Mouse (Mus musculus) heart, embryonic 11.5 days (tissue): Measurements from ENCODE around the gene Rcn1. TPM values are rescaled to one million over a fixed set of nuclear protein-coding genes. Genes with fewer than 3 reads are reported as not detected.

Experiments
- ATAC-seq: fragments of 200-750 bp; cut with Nextera tagmentation; replicated peaks from 2 replicates; pipeline ENCODE4 v1.8.0; 2017; ENCODE audit warnings: moderate library complexity; ENCODE audit not compliant: insufficient number of reproducible peaks, low FRiP score, low TSS enrichment
- H3K27ac ChIP-seq: fragments of 300-500 bp; sonication (generic); 2 replicates; pipeline ENCODE4 v1.5.1; 2014; ENCODE audit warnings: mild to moderate bottlenecking, low read depth, low read length
- H3K27me3 ChIP-seq: fragments of 300-500 bp; sonication (generic); 2 replicates; pipeline ENCODE4 v1.6.1; 2014; ENCODE audit warnings: mild to moderate bottlenecking, low read length, mixed read lengths; ENCODE audit not compliant: control insufficient read depth, insufficient read depth
- H3K36me3 ChIP-seq: fragments of 300-500 bp; sonication (generic); 2 replicates; pipeline ENCODE4 v1.6.1; 2014; ENCODE audit warnings: mild to moderate bottlenecking, low read length, moderate library complexity, mixed read lengths; ENCODE audit not compliant: control insufficient read depth, insufficient read depth
- H3K4me1 ChIP-seq: fragments of 300-500 bp; sonication (generic); 2 replicates; pipeline ENCODE4 v1.6.1; 2014; ENCODE audit warnings: low read length; ENCODE audit not compliant: control insufficient read depth, insufficient read depth
- H3K4me2 ChIP-seq: fragments of 300-500 bp; sonication (generic); 2 replicates; pipeline ENCODE4 v1.6.1; 2014; ENCODE audit warnings: mild to moderate bottlenecking, moderate library complexity
- H3K4me3 ChIP-seq: fragments of 300-500 bp; sonication (generic); 2 replicates; pipeline ENCODE4 v1.5.1; 2014; ENCODE audit warnings: low read depth, low read length
- H3K9ac ChIP-seq: fragments of 300-500 bp; sonication (generic); 2 replicates; pipeline ENCODE4 v1.6.1; 2014; ENCODE audit warnings: mild to moderate bottlenecking, low read depth, low read length, moderate library complexity
- H3K9me3 ChIP-seq: fragments of 300-500 bp; sonication (generic); replicated peaks from 2 replicates; pipeline ENCODE4 v1.6.1; 2016; ENCODE audit warnings: low read length; ENCODE audit not compliant: control insufficient read depth
- WGBS: fragments of 180-500 bp; shearing (Covaris S2); extraction: QIAGEN DNeasy Blood & Tissue Kit; methylation state at CpG from one replicate; pipeline ENCODE4 v1.1.7; 2014; ENCODE audit not compliant: insufficient replicate concordance; 5-methylcytosine and 5-hydroxymethylcytosine counted together
- polyA plus RNA-seq: library from polyadenylated mRNA; unstranded; fragments of >200 nt; fragmentation: Nextera tagmentation; extraction: Ambion mirVana; gene quantifications from 2 replicates; pipeline ENCODE4 v1.2.1, GENCODE M21; 2014

Rcn1 gene
- polyA plus RNA-seq, 1 experiment from 2014 or later: 90.2 TPM

DNA sequence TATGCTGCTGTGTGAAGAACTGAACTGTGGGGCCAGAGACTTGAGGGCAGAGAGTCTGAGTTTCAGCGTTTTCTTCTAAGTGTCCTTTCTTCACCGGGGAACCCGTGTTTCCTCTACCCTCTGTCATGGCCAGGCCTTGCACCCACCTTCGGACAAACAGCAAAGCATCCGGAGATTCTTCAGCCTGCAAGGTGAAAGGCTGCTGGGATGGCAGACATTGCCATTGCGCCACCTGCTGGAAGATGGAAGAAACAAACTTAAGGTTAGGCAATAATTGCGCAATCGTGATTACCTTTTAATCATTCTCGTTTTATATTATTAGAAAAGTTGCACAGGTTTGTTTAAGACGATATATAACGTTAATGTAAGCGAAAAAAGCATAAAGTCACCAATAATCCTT lies 28.9 kb upstream of the Rcn1 start:
- Histone ChIP-seq H3K4me3 (no peak overlapping the region), H3K9ac (no peak overlapping the region), H3K4me1 (peaks cover 9% of the 10 kb centered on the region; the same call in 1 of the 2 replicates), H3K36me3 (no peaks in the 10 kb centered on the region), H3K4me2 (peak overlapping the region; percentile 56), H3K27ac (no peak overlapping the region), H3K9me3 (no peaks in the 10 kb centered on the region), H3K27me3 (no peaks in the 10 kb centered on the region)
- 0 out of 2 replicates have a peak, but pooled peaks have one; percentile 41 for ATAC-seq
- WGBS: 3% methylated on average over 12 of the region's 12 CpGs

DNA sequence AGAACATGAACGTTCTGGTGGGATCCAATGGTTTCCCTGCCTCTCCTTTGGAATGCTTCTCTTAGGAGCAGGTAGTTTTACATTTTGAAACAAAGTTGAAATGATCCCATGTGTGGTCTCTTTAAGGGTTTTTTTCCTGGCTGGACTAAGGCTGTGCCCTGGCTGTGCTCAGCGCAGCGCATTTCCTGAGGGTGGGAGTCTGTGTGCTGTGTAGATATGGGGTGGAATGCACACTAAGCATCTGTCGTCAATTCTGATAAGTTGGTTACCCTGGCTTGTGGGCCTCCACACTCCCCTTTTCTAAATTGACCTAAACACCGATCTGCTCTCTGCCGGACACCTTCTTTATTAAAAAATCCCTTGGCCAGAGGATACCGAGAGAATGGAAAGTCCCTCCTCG lies 28.3 kb upstream of the Rcn1 start:
- Histone ChIP-seq H3K4me3 (no peak overlapping the region), H3K9ac (no peak overlapping the region), H3K27ac (no peak overlapping the region), H3K27me3 (no peaks in the 10 kb centered on the region), H3K36me3 (no peaks in the 10 kb centered on the region), H3K9me3 (no peaks in the 10 kb centered on the region), H3K4me1 (0 out of 2 replicates have a peak, but pooled peaks cover 5% of the 10 kb centered on the region), H3K4me2 (peak overlapping the region; percentile 56)
- ATAC-seq: peak; percentile 82
- 24% methylated on average over 8 of the region's 8 CpGs for WGBS

DNA sequence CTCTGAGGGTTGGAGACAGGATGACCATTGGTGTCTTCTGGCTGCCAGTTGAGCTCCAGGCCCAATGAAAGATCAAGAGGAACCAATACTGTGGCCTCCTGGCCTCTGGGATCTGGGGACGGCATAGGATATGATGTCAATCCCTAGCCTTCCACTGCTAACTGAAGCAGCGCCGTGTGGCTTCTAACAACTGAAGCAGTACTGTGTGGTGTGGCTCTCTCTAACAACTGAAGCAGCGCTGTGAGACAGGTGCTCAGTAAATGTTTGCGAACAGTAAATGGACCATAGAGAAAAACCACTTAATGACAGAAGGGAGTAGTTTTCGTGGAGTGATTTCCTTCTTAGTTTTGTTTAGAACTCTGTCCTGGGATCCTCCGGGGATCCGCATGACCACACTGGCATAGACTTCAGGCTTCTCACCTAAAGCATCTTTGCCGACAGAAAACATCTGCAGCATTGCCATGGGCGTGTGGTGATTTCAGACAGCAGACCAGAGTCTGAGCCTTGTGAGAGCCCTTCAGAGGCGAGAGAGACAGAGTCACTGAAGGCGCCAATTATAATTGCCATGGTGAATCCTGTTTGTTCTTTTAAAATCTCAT lies 19.6 kb upstream of the Rcn1 start:
- no peak overlapping the region for H3K27ac ChIP-seq
- no peaks in the 10 kb centered on the region for H3K9me3 ChIP-seq
- no peak overlapping the region for H3K4me3 ChIP-seq
- peaks cover 12% of the 10 kb centered on the region; the same call in 1 of the 2 replicates for H3K4me1 ChIP-seq
- no peaks in the 10 kb centered on the region for H3K27me3 ChIP-seq
- no peak overlapping the region for H3K4me2 ChIP-seq
- ATAC-seq: no peak
- no peaks in the 10 kb centered on the region for H3K36me3 ChIP-seq
- H3K9ac ChIP-seq: no peak overlapping the region
- 87% methylated on average over 12 of the region's 12 CpGs for WGBS

DNA sequence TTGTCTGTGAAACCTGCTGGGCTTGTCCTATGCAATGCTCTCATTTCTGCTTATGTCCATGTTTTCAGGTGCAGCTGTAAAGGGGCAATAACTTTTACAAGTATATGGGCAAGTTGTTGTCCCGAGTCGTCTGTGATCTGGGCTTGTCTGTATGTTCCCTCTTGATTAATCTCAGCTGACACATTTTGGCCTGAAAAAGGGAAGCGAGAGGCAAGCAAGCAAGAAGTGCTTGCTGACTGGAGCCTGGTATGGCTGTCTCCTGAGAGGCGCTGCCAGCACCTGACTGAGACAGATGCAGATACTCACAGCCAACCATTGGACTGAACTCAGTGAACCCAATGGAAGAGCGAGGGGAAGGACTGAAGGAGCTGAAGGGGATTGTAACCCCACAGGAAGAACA lies 18.5 kb upstream of the Rcn1 start:
- H3K9ac ChIP-seq: no peak overlapping the region
- H3K4me2 ChIP-seq: no peak overlapping the region
- no peaks in the 10 kb centered on the region for H3K27me3 ChIP-seq
- H3K4me1 ChIP-seq: peaks cover 12% of the 10 kb centered on the region; the same call in 1 of the 2 replicates
- no peaks in the 10 kb centered on the region for H3K36me3 ChIP-seq
- H3K9me3 ChIP-seq: no peaks in the 10 kb centered on the region
- 72% methylated on average over 5 of the region's 5 CpGs for WGBS
- no peak for ATAC-seq
- no peak overlapping the region for H3K4me3 ChIP-seq
- no peak overlapping the region for H3K27ac ChIP-seq

DNA sequence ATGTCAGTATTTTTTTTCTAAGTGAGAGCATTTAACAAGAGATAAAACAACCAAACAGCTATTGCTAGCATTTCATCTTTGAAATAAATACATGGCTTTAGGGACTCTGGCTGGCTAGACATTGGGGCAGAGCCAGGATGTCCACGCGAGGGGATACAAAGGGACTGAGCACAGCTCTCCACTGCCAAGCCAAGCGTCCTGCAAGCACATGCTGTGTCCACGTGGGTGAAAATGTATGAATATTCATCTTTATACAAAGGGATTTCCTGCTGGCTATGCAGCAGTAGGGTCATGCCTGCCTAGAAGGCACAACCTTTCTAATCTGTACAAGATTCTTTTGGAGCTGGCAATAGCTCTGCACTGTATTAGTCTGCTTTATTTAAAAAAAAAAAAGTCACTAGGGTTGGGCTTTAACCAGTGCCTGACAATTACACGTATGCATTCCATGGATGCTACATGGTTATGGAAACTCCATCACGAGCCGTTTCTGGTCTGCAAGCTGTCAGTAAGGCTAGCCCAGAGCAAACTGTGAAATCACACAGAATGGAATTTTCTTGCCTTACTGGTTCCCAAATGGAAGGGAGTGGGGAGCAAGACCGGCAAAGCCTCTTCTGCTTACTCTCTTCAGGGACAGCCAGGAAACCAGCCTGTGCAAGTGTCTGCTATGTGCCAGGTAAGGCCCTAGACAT lies 17.7 kb upstream of the Rcn1 start:
- Histone ChIP-seq H3K4me1 (peaks cover 12% of the 10 kb centered on the region; the same call in 1 of the 2 replicates), H3K9me3 (no peaks in the 10 kb centered on the region), H3K9ac (no peak overlapping the region), H3K4me3 (no peak overlapping the region), H3K4me2 (no peak overlapping the region), H3K36me3 (no peaks in the 10 kb centered on the region), H3K27me3 (no peaks in the 10 kb centered on the region), H3K27ac (no peak overlapping the region)
- WGBS: 74% methylated on average over 8 of the region's 8 CpGs
- ATAC-seq: no peak

DNA sequence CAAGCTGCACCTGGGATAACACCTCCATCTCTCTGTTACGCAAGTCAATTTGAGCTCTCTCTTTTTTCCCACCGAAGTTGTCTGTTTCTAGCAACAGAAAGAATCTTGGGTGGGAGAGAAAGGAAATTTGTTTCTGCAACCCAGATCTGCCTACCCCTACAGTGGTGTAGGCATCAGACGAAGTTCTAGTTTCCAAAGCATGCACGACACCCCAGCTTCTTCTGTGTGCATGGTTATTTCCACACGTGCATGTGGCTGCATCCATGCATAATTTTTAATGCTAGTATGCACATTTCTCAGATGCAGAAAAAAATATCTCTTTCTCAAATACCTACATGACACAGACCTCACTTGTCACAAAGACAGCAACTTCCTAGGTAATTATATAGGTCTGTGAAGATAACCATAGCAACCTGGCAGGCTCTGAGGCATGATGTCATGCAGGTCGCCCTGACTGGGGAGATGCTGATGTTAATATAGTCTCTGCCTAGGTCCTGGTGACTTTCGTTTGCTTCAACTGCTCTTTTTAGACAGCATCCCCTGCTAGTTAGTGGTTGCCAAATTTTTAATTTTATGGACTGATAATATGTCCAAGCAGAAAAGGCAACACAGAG lies 17.0 kb upstream of the Rcn1 start:
- Histone ChIP-seq H3K9ac (no peak overlapping the region), H3K4me1 (peaks cover 14% of the 10 kb centered on the region; the same call in 1 of the 2 replicates), H3K36me3 (no peaks in the 10 kb centered on the region), H3K27ac (no peak overlapping the region), H3K4me3 (no peak overlapping the region), H3K27me3 (no peaks in the 10 kb centered on the region), H3K9me3 (no peaks in the 10 kb centered on the region), H3K4me2 (no peak overlapping the region)
- ATAC-seq: no peak
- 63% methylated on average over 7 of the region's 7 CpGs for WGBS

DNA sequence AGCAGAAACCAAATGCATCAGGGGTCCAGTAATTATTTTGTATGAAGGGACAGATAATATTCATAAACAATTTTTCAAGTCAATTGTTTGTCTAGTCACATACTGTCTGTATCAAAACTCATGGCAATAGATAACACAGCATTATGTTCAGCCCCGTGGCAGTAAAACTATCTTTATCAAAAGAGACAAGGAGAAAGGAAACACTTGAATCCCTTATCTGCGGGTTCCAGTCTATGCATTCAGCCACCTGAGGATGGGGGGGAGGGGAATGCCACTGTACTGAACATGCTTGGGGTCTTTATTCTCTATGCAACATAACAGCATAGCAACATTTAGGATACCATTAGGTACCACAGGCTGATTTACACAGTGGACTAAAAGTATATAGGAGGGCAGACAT lies 15.2 kb upstream of the Rcn1 start:
- H3K4me1 ChIP-seq: peaks cover 14% of the 10 kb centered on the region; the same call in 1 of the 2 replicates
- 21% methylated on average over 2 of the region's 2 CpGs for WGBS
- no peaks in the 10 kb centered on the region for H3K9me3 ChIP-seq
- no peak overlapping the region for H3K4me3 ChIP-seq
- no peak for ATAC-seq
- H3K27me3 ChIP-seq: no peaks in the 10 kb centered on the region
- H3K36me3 ChIP-seq: no peaks in the 10 kb centered on the region
- H3K27ac ChIP-seq: no peak overlapping the region
- H3K9ac ChIP-seq: no peak overlapping the region
- H3K4me2 ChIP-seq: no peak overlapping the region

DNA sequence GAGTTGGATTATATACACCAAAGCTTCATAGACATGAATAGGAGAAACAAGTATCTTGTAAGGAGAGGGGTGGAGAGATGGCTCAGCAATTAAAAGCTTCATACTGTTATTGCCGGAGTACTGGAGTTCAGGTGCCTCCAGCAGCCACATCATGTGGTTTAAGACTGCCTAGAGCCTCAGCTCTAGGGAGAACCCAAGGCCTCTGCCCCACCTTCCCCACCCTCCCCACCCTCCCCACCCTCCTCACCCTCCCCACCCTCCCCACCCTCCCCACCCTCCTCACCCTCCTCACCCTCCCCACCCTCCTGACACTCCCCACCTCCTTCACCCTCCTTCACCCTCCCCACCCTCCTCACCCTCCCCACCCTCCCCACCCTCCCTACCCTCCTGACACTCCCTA lies 10.1 kb upstream of the Rcn1 start:
- Histone ChIP-seq H3K9ac (no peak overlapping the region), H3K4me1 (peaks cover 6% of the 10 kb centered on the region; the same call in 1 of the 2 replicates), H3K4me3 (no peak overlapping the region), H3K36me3 (no peaks in the 10 kb centered on the region), H3K27ac (no peak overlapping the region), H3K9me3 (no peaks in the 10 kb centered on the region), H3K4me2 (no peak overlapping the region), H3K27me3 (no peaks in the 10 kb centered on the region)
- 89% methylated on average over 1 of the region's 1 CpGs for WGBS
- ATAC-seq: peak; percentile 41; the same call in 1 of the 2 replicates
